Mouse (Mus musculus) olfactory bulb, adult 2 months (tissue): ENCODE results near the gene Zfp691. TPM values are rescaled to one million over a fixed set of nuclear protein-coding genes. Genes with fewer than 3 reads are reported as not detected.

ENCODE experiments used
- H3K27ac ChIP-seq: fragments of 200-500 bp; 2 replicates; pipeline ENCODE4 v1.5.1; 2012; ENCODE audit warnings: low read depth, low read length; ENCODE audit not compliant: insufficient read depth
- H3K4me1 ChIP-seq: fragments of 200-500 bp; 2 replicates; pipeline ENCODE4 v1.6.1; 2012; ENCODE audit warnings: low read length; ENCODE audit not compliant: control insufficient read depth, insufficient read depth
- H3K4me3 ChIP-seq: fragments of 200-500 bp; 2 replicates; pipeline ENCODE4 v1.5.1; 2012; ENCODE audit warnings: mild to moderate bottlenecking, low read depth, low read length, moderate library complexity; ENCODE audit not compliant: insufficient read depth
- CTCF ChIP-seq: fragments of 200-500 bp; IDR thresholded peaks from 2 replicates; pipeline ENCODE4 v1.5.1; 2012; ENCODE audit warnings: low read depth, mild to moderate bottlenecking, low read length, moderate library complexity; ENCODE audit not compliant: insufficient read depth
- POLR2A ChIP-seq: fragments of 200-500 bp; IDR thresholded peaks from 2 replicates; pipeline ENCODE4 v1.6.1; 2012; ENCODE audit warnings: mild to moderate bottlenecking, low read depth, low read length, moderate library complexity; ENCODE audit not compliant: insufficient read depth
- WGBS: fragments of 180-500 bp; shearing (Covaris S2); methylation state at CpG from one replicate; pipeline ENCODE4 v1.1.7; 2018; 5-methylcytosine and 5-hydroxymethylcytosine counted together
- polyA plus RNA-seq: library from polyadenylated mRNA; stranded (reverse); fragments of >200 nt; gene quantifications from 2 replicates; pipeline ENCODE4 v1.2.4, GENCODE M21; 2012; ENCODE audit warnings: low replicate concordance; ENCODE audit not compliant: missing spikeins, insufficient read depth, insufficient read length

Zfp691 gene
- polyA plus RNA-seq, 1 experiment: not detected

DNA sequence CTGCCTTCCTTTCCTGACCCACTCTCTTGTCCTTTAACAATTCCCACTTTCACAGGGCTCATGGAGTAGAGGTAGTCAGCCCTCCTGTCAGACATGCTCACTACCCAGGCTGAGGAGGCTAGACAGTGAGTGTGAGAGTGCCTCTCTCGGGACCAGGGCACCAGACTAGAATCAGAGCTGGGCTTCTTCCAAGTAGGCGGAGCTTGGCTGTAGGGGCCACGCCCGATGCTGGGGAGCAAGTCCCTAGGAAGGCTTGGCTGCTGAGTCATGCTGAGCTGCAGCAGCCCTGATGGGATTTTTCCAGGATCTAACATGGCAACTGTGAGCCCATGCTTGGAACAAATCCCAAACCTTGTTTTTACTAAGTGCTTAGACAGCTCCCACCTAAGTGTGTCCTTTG lies 52.7 kb downstream of the Zfp691 start:
- 40% methylated on average over 4 of the region's 4 CpGs for WGBS
- Histone ChIP-seq H3K27ac (no peak overlapping the region), H3K4me3 (no peak overlapping the region), H3K4me1 (peaks cover 11% of the 10 kb centered on the region)
- no peak for TF ChIP-seq CTCF
- no peak for TF ChIP-seq POLR2A

DNA sequence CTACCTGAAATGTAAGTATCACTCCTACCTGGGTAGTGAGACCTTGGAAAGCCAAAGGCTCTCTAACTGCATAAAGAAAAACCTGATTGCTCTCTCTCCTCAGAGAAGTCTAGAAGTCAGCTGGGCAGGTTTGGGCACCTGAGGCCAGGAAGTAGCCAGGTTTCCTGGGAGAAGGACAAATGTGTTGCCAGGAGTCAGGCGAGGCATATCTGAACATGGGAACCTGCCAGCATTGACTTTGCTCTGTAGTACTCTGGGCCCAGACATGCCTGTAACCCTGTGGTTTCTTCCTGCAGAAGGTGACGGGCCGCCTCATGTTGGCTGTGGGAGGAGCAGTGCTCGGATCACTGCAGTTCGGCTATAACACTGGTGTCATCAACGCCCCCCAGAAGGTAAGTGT lies 53.9 kb downstream of the Zfp691 start:
- 89% methylated on average over 6 of the region's 6 CpGs for WGBS
- no peak overlapping the region for H3K4me3 ChIP-seq
- H3K4me1 ChIP-seq: peaks cover 3% of the 10 kb centered on the region; the same call in 1 of the 2 replicates
- TF ChIP-seq CTCF (no peak), POLR2A (no peak)
- no peak overlapping the region for H3K27ac ChIP-seq

Other genes starting within 250 kb of the Zfp691 start
- not detected in 2 replicates for gene Olfr1328, start 235.6 kb downstream of the Zfp691 start, polyA plus RNA-seq
- gene Lao1, start 212.6 kb downstream of the Zfp691 start, polyA plus RNA-seq: not detected in 2 replicates
- not detected in 2 replicates for gene Slc2a1, start 65.5 kb downstream of the Zfp691 start, polyA plus RNA-seq
- not detected in 2 replicates for gene Ermap, start 15.8 kb upstream of the Zfp691 start, polyA plus RNA-seq
- not detected in 2 replicates for gene Svbp, start 21.1 kb upstream of the Zfp691 start, polyA plus RNA-seq
- not detected in 2 replicates for gene Tmem269, start 44.0 kb upstream of the Zfp691 start, polyA plus RNA-seq
- gene AU022252, start 58.5 kb upstream of the Zfp691 start, polyA plus RNA-seq: not detected in 2 replicates
- not detected in 2 replicates for gene P3h1, start 58.7 kb upstream of the Zfp691 start, polyA plus RNA-seq
- gene Cldn19, start 81.2 kb upstream of the Zfp691 start, polyA plus RNA-seq: not detected in 2 replicates
- 690 TPM in 1 of 2 replicates, not detected in the other for gene Ybx1, start 120.4 kb upstream of the Zfp691 start, polyA plus RNA-seq
- gene Ppih, start 146.4 kb upstream of the Zfp691 start, polyA plus RNA-seq: not detected in 2 replicates
- gene Ccdc30, start 241.3 kb upstream of the Zfp691 start, polyA plus RNA-seq: not detected in 2 replicates
- not detected in 2 replicates for gene Ppcs, start 248.2 kb upstream of the Zfp691 start, polyA plus RNA-seq
- not detected in 2 replicates for gene Zmynd12, start 248.6 kb upstream of the Zfp691 start, polyA plus RNA-seq